Mouse (Mus musculus) liver, adult 2 months (tissue): Measurements from ENCODE around the gene Syt12. TPM values are rescaled to one million over a fixed set of nuclear protein-coding genes. Genes with fewer than 3 reads are reported as not detected.

Experiments used
- DNase-seq: peaks from one replicate; pipeline ENCODE4 v3.0.0-alpha.2; 2011; ENCODE audit warnings: low read depth, low spot score; ENCODE audit errors: extremely low read depth
- H3K27ac ChIP-seq: fragments of 200-500 bp; replicated peaks from 2 replicates; pipeline ENCODE4 v1.5.1; 2012; ENCODE audit warnings: low read depth, mild to moderate bottlenecking, control low read depth, inconsistent platforms, low read length; ENCODE audit not compliant: insufficient read depth
- H3K27me3 ChIP-seq: fragments of 200-500 bp; 2 replicates; pipeline ENCODE4 v1.6.1; 2012; ENCODE audit warnings: mild to moderate bottlenecking, moderate library complexity, low read length, inconsistent platforms; ENCODE audit not compliant: control insufficient read depth, insufficient read depth
- H3K36me3 ChIP-seq: fragments of 200-500 bp; 2 replicates; pipeline ENCODE4 v1.6.1; 2012; ENCODE audit warnings: low read length, inconsistent platforms; ENCODE audit not compliant: control insufficient read depth, insufficient read depth
- H3K4me1 ChIP-seq: fragments of 200-500 bp; 2 replicates; pipeline ENCODE4 v1.6.1; 2011; ENCODE audit warnings: low read length; ENCODE audit not compliant: control insufficient read depth, insufficient read depth
- H3K4me3 ChIP-seq: fragments of 200-500 bp; 2 replicates; pipeline ENCODE4 v1.5.1; 2011; ENCODE audit warnings: low read depth, mild to moderate bottlenecking, control low read depth, low read length, moderate library complexity; ENCODE audit not compliant: insufficient read depth
- H3K79me2 ChIP-seq: fragments of 200-500 bp; 2 replicates; pipeline ENCODE4 v1.6.1; 2012; ENCODE audit warnings: inconsistent platforms, mild to moderate bottlenecking, low read length, moderate library complexity; ENCODE audit not compliant: control insufficient read depth, insufficient read depth
- H3K9ac ChIP-seq: fragments of 200-500 bp; 2 replicates; pipeline ENCODE4 v1.6.1; 2012; ENCODE audit warnings: low read depth, mild to moderate bottlenecking, control low read depth, inconsistent platforms, low read length
- CTCF ChIP-seq: fragments of 200-500 bp; IDR thresholded peaks from 2 replicates; pipeline ENCODE4 v1.5.1; 2011; ENCODE audit warnings: low read depth, low read length, control low read depth
- POLR2A ChIP-seq: fragments of 200-500 bp; IDR thresholded peaks from 2 replicates; pipeline ENCODE4 v1.6.1; 2011; ENCODE audit warnings: low read length, control low read depth; ENCODE audit not compliant: insufficient read depth; ENCODE audit errors: extremely low read depth
- WGBS: fragments of 180-500 bp; shearing (Covaris S2); methylation state at CpG from one replicate; pipeline ENCODE4 v1.1.7; 2018; 5-methylcytosine and 5-hydroxymethylcytosine counted together
- polyA plus RNA-seq: library from polyadenylated mRNA; depleted of rRNA; stranded (reverse); fragments of >200 nt; gene quantifications from 2 replicates; pipeline ENCODE4 v1.2.3, GENCODE M21; 2012
- total RNA-seq: library from RNA; depleted of rRNA; stranded (reverse); fragments of >200 nt; gene quantifications from 2 replicates; pipeline ENCODE4 v1.2.3, GENCODE M21; 2014

Gene Syt12
- total and polyA plus RNA-seq, 2 experiments = 0.28 to 0.91 TPM

- H3K4me1 ChIP-seq = no peaks in the 10 kb centered on the region
- no peaks in the 10 kb centered on the region for H3K27me3 ChIP-seq
- no peak overlapping the region for H3K27ac ChIP-seq
- no peak overlapping the region for H3K9ac ChIP-seq
- H3K36me3 ChIP-seq = no peaks in the 10 kb centered on the region
- no peaks in the 10 kb centered on the region for H3K79me2 ChIP-seq
- DNase-seq = no peak
- TF ChIP-seq CTCF (no peak), POLR2A (no peak)
- no peak overlapping the region for H3K4me3 ChIP-seq
- 93% methylated on average over 9 of the region's 9 CpGs for WGBS
These were observed 28.0 kb downstream of the Syt12 start for GRCm38 (mm10) chr19:4449230-4449629.

GRCm38 (mm10) chr19:4447445-4447844 is 29.8 kb downstream of the Syt12 start:
- no peak for DNase-seq
- Histone ChIP-seq H3K79me2 (no peaks in the 10 kb centered on the region), H3K27ac (no peak overlapping the region), H3K27me3 (no peaks in the 10 kb centered on the region), H3K36me3 (no peaks in the 10 kb centered on the region), H3K4me1 (no peaks in the 10 kb centered on the region), H3K4me3 (no peak overlapping the region), H3K9ac (no peak overlapping the region)
- whole genome bisulfite sequencing = 92% methylated on average over 9 of the region's 9 CpGs
- no peak for TF ChIP-seq POLR2A
- TF ChIP-seq CTCF = no peak

GRCm38 (mm10) chr19:4446661-4447420 is 30.4 kb downstream of the Syt12 start:
- Histone ChIP-seq H3K79me2 (no peaks in the 10 kb centered on the region), H3K27ac (no peak overlapping the region), H3K27me3 (no peaks in the 10 kb centered on the region), H3K36me3 (no peaks in the 10 kb centered on the region), H3K4me1 (peaks cover 1% of the 10 kb centered on the region; the same call in 1 of the 2 replicates), H3K9ac (no peak overlapping the region), H3K4me3 (no peak overlapping the region)
- 96% methylated on average over 8 of the region's 8 CpGs for WGBS
- DNase-seq = no peak
- no peak for TF ChIP-seq CTCF

- TF ChIP-seq CTCF (peak; percentile 85), POLR2A (no peak)
- Histone ChIP-seq H3K4me1 (peaks cover 25% of the 10 kb centered on the region), H3K27ac (peak overlapping the region; percentile 89), H3K36me3 (no peaks in the 10 kb centered on the region), H3K79me2 (peaks cover 12% of the 10 kb centered on the region; the same call in 1 of the 2 replicates), H3K9ac (peak overlapping the region; percentile 14; the same call in 1 of the 2 replicates), H3K4me3 (no peak overlapping the region), H3K27me3 (no peaks in the 10 kb centered on the region)
- DNase-seq = peak; percentile 52
- WGBS = 6% methylated on average over 3 of the region's 3 CpGs
These were observed 34.8 kb downstream of the Syt12 start for GRCm38 (mm10) chr19:4442408-4442807.

- no peak for TF ChIP-seq CTCF
- TF ChIP-seq POLR2A = 0 out of 2 replicates have a peak, but pooled peaks have one; percentile 20
- Histone ChIP-seq H3K9ac (peak overlapping the region; percentile 14), H3K27me3 (no peaks in the 10 kb centered on the region), H3K4me3 (no peak overlapping the region), H3K4me1 (peaks cover 25% of the 10 kb centered on the region), H3K79me2 (peaks cover 12% of the 10 kb centered on the region; the same call in 1 of the 2 replicates), H3K27ac (peak overlapping the region; percentile 89), H3K36me3 (no peaks in the 10 kb centered on the region)
- 2% methylated on average over 10 of the region's 10 CpGs for WGBS
- peak; percentile 95 for DNase-seq
These were observed 35.6 kb downstream of the Syt12 start for GRCm38 (mm10) chr19:4441621-4442161.

GRCm38 (mm10) chr19:4441090-4441591 is 36.1 kb downstream of the Syt12 start:
- peak overlapping the region; percentile 89 for H3K27ac ChIP-seq
- no peak overlapping the region for H3K4me3 ChIP-seq
- H3K4me1 ChIP-seq = peaks cover 30% of the 10 kb centered on the region
- TF ChIP-seq CTCF (0 out of 2 replicates have a peak, but pooled peaks have one; percentile 24), POLR2A (no peak)
- peak; percentile 32 for DNase-seq
- no peaks in the 10 kb centered on the region for H3K36me3 ChIP-seq
- H3K9ac ChIP-seq = no peak overlapping the region
- peaks cover 16% of the 10 kb centered on the region for H3K79me2 ChIP-seq
- H3K27me3 ChIP-seq = no peaks in the 10 kb centered on the region
- 4% methylated on average over 6 of the region's 6 CpGs for WGBS
